22 mouse cellular contexts compared by ENCODE assay signal in genomic region chr5:99286575-99286974, GRCm38 (mm10).
DNase-seq lines count a peak whose midpoint lies in the region; ATAC-seq and TF ChIP-seq lines count a peak whose summit lies in the region.
"Had no signal": no experiment of that assay in that cellular context is flagged by ENCODE, and none has a peak within 500 bp of the region (broad histone marks: within the 10 kb centered on the region; RNA-seq: fewer than 3 reads in every experiment).

No protein-coding gene starts in this region.

- no peak overlapping the region for H3K27ac ChIP-seq in liver, adult 2 months (replicated peaks; ENCODE audit: insufficient read depth, low read depth, low read length)
- peak overlapping the region; percentile 84 for H3K27ac ChIP-seq in liver, postnatal 0 days (ENCODE audit: low read depth)
- no peak overlapping the region for H3K27ac ChIP-seq in liver, embryonic 11.5 days (ENCODE audit: low read depth, low read length)
- H3K27ac ChIP-seq: embryonic facial prominence, embryonic 13.5 days; embryonic facial prominence, embryonic 15.5 days; forebrain, embryonic 10.5 days; forebrain, embryonic 12.5 days had no signal

- WGBS in liver, adult 2 months = 22% methylated on average over 6 of the region's 6 CpGs
- 49% methylated on average over 6 of the region's 6 CpGs for WGBS in liver, postnatal 0 days (ENCODE audit: insufficient replicate concordance)
- 87% methylated on average over 6 of the region's 6 CpGs for WGBS in liver, embryonic 11.5 days

- no peak for TF ChIP-seq CTCF in liver, adult 2 months (IDR thresholded peaks at IDR 0.05; ENCODE audit: low read depth, low read length)
- TF ChIP-seq CTCF in liver, postnatal 0 days (IDR thresholded peaks at IDR 0.05; ENCODE audit: low read depth) = no peak

- H3K9ac ChIP-seq in liver, adult 2 months (ENCODE audit: low read depth, low read length) = no peak overlapping the region
- no peak overlapping the region for H3K9ac ChIP-seq in liver, postnatal 0 days (replicated peaks)
- H3K9ac ChIP-seq in liver, embryonic 11.5 days (ENCODE audit: low read depth, low read length) = no peak overlapping the region
- H3K9ac ChIP-seq: embryonic facial prominence, embryonic 13.5 days; embryonic facial prominence, embryonic 15.5 days; forebrain, embryonic 12.5 days had no signal

- no peaks in the 10 kb centered on the region for H3K79me2 ChIP-seq in liver, adult 2 months (ENCODE audit: control insufficient read depth, insufficient read depth, low read length)

- peaks cover 13% of the 10 kb centered on the region for H3K4me1 ChIP-seq in liver, adult 2 months (ENCODE audit: control insufficient read depth, insufficient read depth, low read length)
- peaks cover 10% of the 10 kb centered on the region for H3K4me1 ChIP-seq in liver, postnatal 0 days (ENCODE audit: insufficient read depth)
- H3K4me1 ChIP-seq in liver, embryonic 11.5 days (replicated peaks; ENCODE audit: control insufficient read depth, insufficient read depth, low read length) = 0 out of 2 replicates have a peak, but pooled peaks cover 5% of the 10 kb centered on the region
- H3K4me1 ChIP-seq: embryonic facial prominence, embryonic 13.5 days; embryonic facial prominence, embryonic 15.5 days; forebrain, embryonic 10.5 days; forebrain, embryonic 12.5 days had no signal

- DNase-seq in heart, adult 11 months = peak; percentile 12
- no peak for DNase-seq in heart, postnatal 10 days
- DNase-seq in liver, adult 2 months (ENCODE audit: extremely low read depth, low read depth, low spot score) = peak; percentile 94
- DNase-seq in liver = no peak
- DNase-seq in liver, postnatal 0 days = no peak
- no peak for DNase-seq in liver, embryonic 11.5 days (ENCODE audit: low spot score)
- DNase-seq: adrenal gland, adult 2 months; adrenal gland, postnatal 10 days; adrenal gland, postnatal 25 days; cerebellum, adult 11 months; cerebellum, adult 18-20 months; cerebellum, adult 8-10 months; cerebellum, adult 9-11 months; cerebellum, postnatal 14 days; cerebellum, postnatal 36 days; embryo, embryonic 11 days had no signal

- no peak overlapping the region for H3K4me2 ChIP-seq in liver, postnatal 0 days (ENCODE audit: low read depth, low read length)
- no peak overlapping the region for H3K4me2 ChIP-seq in liver, embryonic 11.5 days
- H3K4me2 ChIP-seq: embryonic facial prominence, embryonic 13.5 days; embryonic facial prominence, embryonic 15.5 days; forebrain, embryonic 12.5 days had no signal

- H3K27me3 ChIP-seq in liver, adult 2 months (ENCODE audit: control insufficient read depth, insufficient read depth, low read length) = no peaks in the 10 kb centered on the region
- H3K27me3 ChIP-seq in liver, postnatal 0 days (ENCODE audit: insufficient read depth, low read length) = no peaks in the 10 kb centered on the region
- H3K27me3 ChIP-seq in liver, embryonic 11.5 days (replicated peaks; ENCODE audit: control insufficient read depth, insufficient read depth, low read length) = no peaks in the 10 kb centered on the region
- H3K27me3 ChIP-seq: embryonic facial prominence, embryonic 13.5 days; embryonic facial prominence, embryonic 15.5 days; forebrain, embryonic 12.5 days had no signal

- H3K36me3 ChIP-seq in liver, adult 2 months (ENCODE audit: control insufficient read depth, insufficient read depth, low read length) = no peaks in the 10 kb centered on the region
- H3K36me3 ChIP-seq in liver, postnatal 0 days (replicated peaks; ENCODE audit: insufficient read depth, low read length) = no peaks in the 10 kb centered on the region
- H3K36me3 ChIP-seq in liver, embryonic 11.5 days (ENCODE audit: control insufficient read depth, insufficient read depth, low read length) = no peaks in the 10 kb centered on the region
- H3K36me3 ChIP-seq: embryonic facial prominence, embryonic 13.5 days; embryonic facial prominence, embryonic 15.5 days; forebrain, embryonic 10.5 days; forebrain, embryonic 12.5 days had no signal

- no peak overlapping the region for H3K4me3 ChIP-seq in liver, adult 2 months (ENCODE audit: insufficient read depth, low read depth, low read length)
- no peak overlapping the region for H3K4me3 ChIP-seq in liver, postnatal 0 days (ENCODE audit: low read depth, low read length)
- H3K4me3 ChIP-seq in liver, embryonic 11.5 days (ENCODE audit: low read depth, low read length) = no peak overlapping the region
- H3K4me3 ChIP-seq: embryonic facial prominence, embryonic 13.5 days; embryonic facial prominence, embryonic 15.5 days; erythroblast, embryonic 14.5 days; forebrain, embryonic 10.5 days; forebrain, embryonic 12.5 days had no signal

- TF ChIP-seq POLR2A in liver, adult 2 months (IDR thresholded peaks at IDR 0.05; ENCODE audit: extremely low read depth, insufficient read depth, low read length) = no peak

- peak; percentile 82 for TF ChIP-seq EP300 in liver, postnatal 0 days (IDR thresholded peaks at IDR 0.05; ENCODE audit: low read depth)

- no peaks in the 10 kb centered on the region for H3K9me3 ChIP-seq in liver, postnatal 0 days (ENCODE audit: low read length)
- no peaks in the 10 kb centered on the region for H3K9me3 ChIP-seq in liver, embryonic 11.5 days (ENCODE audit: control insufficient read depth, low read length)
- H3K9me3 ChIP-seq: embryonic facial prominence, embryonic 13.5 days; embryonic facial prominence, embryonic 15.5 days; forebrain, embryonic 10.5 days; forebrain, embryonic 12.5 days had no signal

- intact Hi-C loops in heart, postnatal 10 days (cut with DNase I) = no loop called here

- ATAC-seq in liver, postnatal 0 days = peak; percentile 76
- ATAC-seq in liver, embryonic 11.5 days (replicated peaks; ENCODE audit: low FRiP score) = no peak
- ATAC-seq: forebrain, embryonic 14.5 days had no signal

Comparison
In these comparisons a context has a peak if more than half of its experiments do, and no peak if none do; other contexts are left out.
1. DNase-seq: peak in heart, adult 11 months (single experiment) and liver, adult 2 months (single experiment); none in heart, postnatal 10 days (0 of 2), liver (single experiment), liver, postnatal 0 days (single experiment) and liver, embryonic 11.5 days (single experiment).